Mouse (Mus musculus) G1E (cell line): Measurements from ENCODE around the gene Mcrip1.

ENCODE experiments used
- CTCF ChIP-seq: IDR thresholded peaks from 2 replicates; pipeline ENCODE4 v1.5.1; 2012; ENCODE audit warnings: low read depth, low read length, inconsistent platforms, mixed read lengths
- GATA1 ChIP-seq: IDR thresholded peaks from 2 replicates; pipeline ENCODE4 v1.6.1; 2012; ENCODE audit warnings: borderline replicate concordance, low read length, inconsistent platforms, mixed read lengths
- TAL1 ChIP-seq: conservative IDR thresholded peaks from 2 replicates; pipeline ENCODE4 v1.6.1; 2012; ENCODE audit warnings: low read depth, low read length, inconsistent platforms, mixed read lengths

DNA sequence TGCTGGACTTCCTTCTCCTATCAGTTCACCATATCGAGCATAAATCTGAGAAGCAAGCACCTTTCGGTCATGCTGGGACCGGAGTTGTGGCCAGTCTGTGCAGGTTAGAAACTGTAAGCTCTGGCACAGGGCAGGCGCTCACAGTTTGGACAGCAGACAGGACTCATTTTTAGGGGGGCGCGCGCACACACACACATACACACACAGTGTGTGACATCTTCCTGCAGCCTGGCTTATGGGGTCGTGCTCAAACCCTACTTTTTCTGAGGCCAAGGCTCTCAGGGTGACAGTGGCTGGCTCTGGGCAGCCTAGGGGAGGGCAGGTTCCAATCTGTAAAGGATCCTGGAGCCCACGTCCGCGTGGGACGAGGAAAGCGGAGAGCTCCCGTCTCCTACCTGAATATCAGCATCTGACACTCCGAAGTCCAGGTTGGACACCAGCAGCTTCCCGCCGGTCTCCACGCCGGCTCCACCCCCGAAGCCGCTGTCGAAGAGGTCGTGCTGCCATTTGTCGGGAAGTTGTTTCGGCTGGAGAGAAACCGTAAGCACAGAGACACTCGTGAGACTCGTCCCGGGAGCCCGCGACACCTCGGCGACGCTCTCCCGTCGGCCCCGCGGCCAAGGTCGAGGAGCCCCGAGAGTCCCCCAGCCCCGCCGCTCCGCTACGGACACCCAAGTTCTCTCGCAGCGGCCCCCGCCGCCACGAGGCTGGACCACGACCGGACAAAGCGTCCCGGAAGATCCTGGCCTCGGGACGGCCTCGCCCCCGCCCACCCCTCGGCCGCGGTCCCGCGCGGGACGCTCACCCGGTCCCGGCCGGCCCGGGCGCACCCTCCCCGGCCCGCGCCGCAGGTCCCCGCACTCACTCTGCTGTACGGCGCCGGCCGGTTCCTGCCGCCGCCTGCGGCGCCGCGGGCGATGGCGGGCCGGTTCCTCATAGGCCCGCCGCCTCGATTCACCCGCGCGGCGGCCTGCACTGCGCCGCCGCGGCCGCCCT, 48.0 kb upstream of the Mcrip1 start:
- no peak for TF ChIP-seq CTCF
- no peak for TF ChIP-seq TAL1
- no peak for TF ChIP-seq GATA1
